Mouse (Mus musculus): ENCODE results near the gene Epsti1. TPM values are rescaled to one million over a fixed set of nuclear protein-coding genes. Genes with fewer than 3 reads are reported as not detected.

Gene Epsti1
- total RNA-seq (2012; rRNA removed), result not detected in 2 replicates
- polyA plus RNA-seq (2012; ENCODE audit: insufficient read depth in 1 of 2, insufficient read length in 2 of 2, low read depth in 1 of 2, low replicate concordance in 2 of 2, missing spikeins in 1 of 2), result not detected

- no peak within 1 kb of the TSS for H3K27ac ChIP-seq (ENCODE audit: control insufficient read depth, low read depth, low read length)
- no peak for DNase-seq (ENCODE audit: low read depth, low spot score)
- no peaks in the 10 kb centered on the region for H3K9me3 ChIP-seq (replicated peaks; ENCODE audit: insufficient read depth, low read length)
- no peaks in the 10 kb centered on the region for H3K4me1 ChIP-seq (ENCODE audit: control insufficient read depth in 1 of 2, insufficient read depth in 2 of 2, low read length in 2 of 2)
- no peaks in the 10 kb centered on the region for H3K79me2 ChIP-seq (ENCODE audit: control insufficient read depth, insufficient read depth, low read length, poor library complexity)
- TF ChIP-seq MXI1 (IDR thresholded peaks at IDR 0.05; ENCODE audit: low read depth, low read length) (no peak), NELFE (IDR thresholded peaks at IDR 0.05; ENCODE audit: low read depth, low read length) (no peak)
- no peak within 1 kb of the TSS for H3K9ac ChIP-seq (ENCODE audit: control insufficient read depth, low read depth, low read length, poor library complexity, severe bottlenecking)
- no peaks in the 10 kb centered on the region for H3K36me3 ChIP-seq (ENCODE audit: control insufficient read depth in 1 of 2, insufficient read depth in 2 of 2, low read length in 2 of 2)
- H3K4me3 ChIP-seq (ENCODE audit: control insufficient read depth in 1 of 2, insufficient read depth in 1 of 2, low read depth in 2 of 2, low read length in 2 of 2), result no peak within 1 kb of the TSS
- no peaks in the 10 kb centered on the region for H3K27me3 ChIP-seq (ENCODE audit: control insufficient read depth in 1 of 2, insufficient read depth in 2 of 2, low read length in 2 of 2)
Observed at GRCm38 (mm10) chr14:77904171-77904762, at the start of gene Epsti1. Epsti1 (plus strand) TSS chr14:77904239.

DNA sequence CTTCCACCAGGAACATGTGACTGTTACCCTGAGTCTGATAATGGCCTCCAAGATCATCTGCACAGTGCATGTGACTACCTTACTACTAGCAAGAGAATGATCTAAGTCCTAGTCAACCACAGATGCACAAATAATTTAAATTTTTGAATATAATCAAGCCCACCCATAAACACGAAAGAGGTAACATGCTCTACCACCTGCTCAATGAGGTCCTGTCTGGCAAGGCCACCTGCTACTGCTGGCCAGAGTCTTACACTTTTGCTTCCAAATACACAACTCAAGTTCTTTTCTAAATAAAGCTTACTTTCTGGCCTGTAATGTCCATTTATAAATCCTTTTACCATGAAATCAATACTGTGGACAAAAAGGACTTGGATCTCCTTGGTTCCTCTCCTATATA, 44.1 kb upstream of the Epsti1 start:
- TF ChIP-seq NRF1 (IDR thresholded peaks at IDR 0.05; ENCODE audit: insufficient read depth, low read depth, low read length, poor library complexity, severe bottlenecking), result no peak
- no peak for TF ChIP-seq SMC3 (IDR thresholded peaks at IDR 0.05; ENCODE audit: low read depth, low read length)
- TF ChIP-seq MEF2A (IDR thresholded peaks at IDR 0.05; ENCODE audit: extremely low read depth, insufficient replicate concordance, low read depth, low read length, poor library complexity, severe bottlenecking), result no peak
- TF ChIP-seq BHLHE40 (IDR thresholded peaks at IDR 0.05; ENCODE audit: borderline replicate concordance, low read depth, low read length), result no peak
- TF ChIP-seq ELF1 (IDR thresholded peaks at IDR 0.05; ENCODE audit: low read depth, low read length), result no peak
- no peak for TF ChIP-seq TCF12 (IDR thresholded peaks at IDR 0.05; ENCODE audit: low read depth, low read length)
- TF ChIP-seq MYC (IDR thresholded peaks at IDR 0.05; ENCODE audit: low read depth, low read length), result no peak
- TF ChIP-seq USF2 (IDR thresholded peaks at IDR 0.05; ENCODE audit: borderline replicate concordance in 1 of 2, insufficient read depth in 1 of 2, low read depth in 1 of 2, low read length in 2 of 2), result no peak
- TF ChIP-seq MXI1 (IDR thresholded peaks at IDR 0.05; ENCODE audit: low read depth, low read length), result no peak
- no peak for TF ChIP-seq E2F4 (IDR thresholded peaks at IDR 0.05; ENCODE audit: borderline replicate concordance, low read depth, low read length)
- TF ChIP-seq MAX (IDR thresholded peaks at IDR 0.05; ENCODE audit: low read length), result no peak
- no peak for TF ChIP-seq RCOR1 (IDR thresholded peaks at IDR 0.05; ENCODE audit: low read depth, low read length)
- no peak for TF ChIP-seq MAFK (IDR thresholded peaks at IDR 0.05; ENCODE audit: borderline replicate concordance, low read depth, low read length)
- no peak for TF ChIP-seq POLR2AphosphoS5 (IDR thresholded peaks at IDR 0.05; ENCODE audit: borderline replicate concordance, low read depth, low read length)
- TF ChIP-seq CHD1 (IDR thresholded peaks at IDR 0.05; ENCODE audit: low read depth, low read length), result no peak
- Histone ChIP-seq H3K36me3 (ENCODE audit: control insufficient read depth in 1 of 2, insufficient read depth in 2 of 2, low read length in 2 of 2) (no peaks in the 10 kb centered on the region), H3K9ac (ENCODE audit: control insufficient read depth, low read depth, low read length, poor library complexity, severe bottlenecking) (no peak overlapping the region), H3K27ac (ENCODE audit: control insufficient read depth, low read depth, low read length) (no peak overlapping the region), H3K79me2 (ENCODE audit: control insufficient read depth, insufficient read depth, low read length, poor library complexity) (no peaks in the 10 kb centered on the region), H3K9me3 (replicated peaks; ENCODE audit: insufficient read depth, low read length) (no peaks in the 10 kb centered on the region), H3K27me3 (ENCODE audit: control insufficient read depth in 1 of 2, insufficient read depth in 2 of 2, low read length in 2 of 2) (no peaks in the 10 kb centered on the region), H3K4me3 (ENCODE audit: control insufficient read depth in 1 of 2, insufficient read depth in 1 of 2, low read depth in 2 of 2, low read length in 2 of 2) (no peak overlapping the region), H3K4me1 (ENCODE audit: control insufficient read depth in 1 of 2, insufficient read depth in 2 of 2, low read length in 2 of 2) (no peaks in the 10 kb centered on the region)
- DNase-seq (ENCODE audit: low read depth, low spot score), result no peak
